Mouse (Mus musculus) bone marrow, adult 2 months (tissue): ENCODE data around the gene Nek7.

Source experiments
- CTCF ChIP-seq: fragments of 200-500 bp; IDR thresholded peaks from 2 replicates; pipeline ENCODE4 v1.5.1; 2011; ENCODE audit warnings: low read length, control low read depth; ENCODE audit not compliant: control insufficient read depth, insufficient read depth
- POLR2A ChIP-seq: fragments of 200-500 bp; IDR thresholded peaks from 2 replicates; pipeline ENCODE4 v1.6.1; 2011; ENCODE audit warnings: low read depth, mild to moderate bottlenecking, control low read depth, low read length, borderline replicate concordance; ENCODE audit not compliant: control insufficient read depth

GRCm38 (mm10) chr1:138603974-138604373, 16.0 kb downstream of the Nek7 start:
- TF ChIP-seq CTCF (no peak), POLR2A (no peak)
